Mouse (Mus musculus) bone marrow macrophage, adult 2 months (primary cell): ENCODE results near the gene Mtnr1a.

Source experiments
- CTCF ChIP-seq: IDR thresholded peaks from 2 replicates; pipeline ENCODE4 v1.5.1; 2012; ENCODE audit warnings: low read depth, mild to moderate bottlenecking, low read length, moderate library complexity
- POLR2A ChIP-seq: IDR thresholded peaks from 2 replicates; pipeline ENCODE4 v1.6.1; 2012; ENCODE audit warnings: mild to moderate bottlenecking, low read depth, low read length, borderline replicate concordance

GRCm38 (mm10) chr8:45062982-45063924 is 5.7 kb upstream of the Mtnr1a start:
- TF ChIP-seq POLR2A (no peak), CTCF (no peak)
